Mouse (Mus musculus): ENCODE measurements around the gene Hist1h2ak. TPM values are rescaled to one million over a fixed set of nuclear protein-coding genes. Genes with fewer than 3 reads are reported as not detected.
"Not testable (repeated sequence)": the region's sequence is repeated elsewhere in the genome, so short reads cannot be mapped to it uniquely, and the experiment has no call there.

Gene Hist1h2ak
- polyA plus RNA-seq, 1 experiment from 2014 or later, result not detected

DNA sequence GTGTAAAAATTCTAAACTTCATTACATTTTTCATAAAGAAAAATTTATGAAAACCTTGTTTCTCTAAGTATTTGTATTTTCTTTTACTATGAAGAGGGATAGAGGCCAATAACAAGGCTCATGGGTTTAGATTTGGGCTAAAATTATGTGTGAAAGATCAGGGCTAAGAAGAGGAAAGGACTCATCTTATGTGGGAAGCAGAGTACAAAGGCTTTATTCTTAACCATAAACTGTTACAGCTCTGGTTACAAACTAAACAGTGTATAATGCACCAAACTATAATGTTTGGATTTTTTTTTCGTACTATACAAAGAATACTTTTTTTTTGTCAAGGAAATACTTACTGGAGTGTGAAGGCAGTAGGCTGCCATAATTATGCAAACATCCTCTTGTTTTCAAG, 2.1 kb upstream of the Hist1h2ak start:
- TF ChIP-seq CTCF (IDR thresholded peaks at IDR 0.05), result no peak
- CTCF ChIA-PET, result no interaction called here

DNA sequence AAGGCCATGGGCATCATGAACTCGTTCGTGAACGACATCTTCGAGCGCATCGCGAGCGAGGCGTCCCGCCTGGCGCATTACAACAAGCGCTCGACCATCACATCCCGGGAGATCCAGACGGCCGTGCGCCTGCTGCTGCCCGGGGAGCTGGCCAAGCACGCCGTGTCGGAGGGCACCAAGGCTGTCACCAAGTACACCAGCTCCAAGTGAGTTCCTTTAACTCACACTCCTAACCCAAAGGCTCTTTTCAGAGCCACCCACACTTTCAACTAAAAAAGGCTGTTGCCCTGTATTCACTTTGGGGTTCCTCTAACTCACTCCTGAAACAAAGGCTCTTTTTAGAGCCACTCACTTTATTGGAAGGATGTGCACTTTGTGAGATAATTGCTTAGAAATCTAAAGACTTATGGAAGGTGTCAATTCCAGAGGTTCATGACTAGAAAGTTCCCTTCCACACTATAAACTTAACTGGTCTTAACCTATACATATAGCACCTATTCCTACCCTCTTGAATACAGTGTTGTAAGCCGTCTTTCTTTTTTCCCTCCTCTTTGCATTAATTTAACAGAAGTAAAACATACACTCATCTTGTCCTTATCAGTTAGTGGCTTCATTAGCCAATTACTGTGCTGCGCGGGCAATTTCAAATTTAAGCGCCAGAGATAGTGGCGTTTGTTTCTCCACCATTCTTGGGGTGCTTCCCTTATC, 821 bp upstream of the Hist1h2ak start:
- ATAC-seq, result peak; percentile 3
- H3K27me3 ChIP-seq; in situ Hi-C loops (cut with MboI; ENCODE audit: low pct_unique_long_range_greater_than_20kb); DNase-seq (ENCODE audit: low read depth, low spot score); CTCF ChIA-PET: not testable (repeated sequence)
- POLR2A ChIA-PET, result interaction anchor here (1.2 to 2.2 kb wide), 2 partner anchors 26 to 30 kb away, joined by 4 to 8 read pairs; partner anchors contain the start of gene Hist1h1b

More for the DNA sequence above, 2.1 kb upstream of the Hist1h2ak start:
- DNase-seq (ENCODE audit: low read depth, low spot score) (no peak), ATAC-seq (no peak)
- no peaks in the 10 kb centered on the region for H3K27me3 ChIP-seq
- POLR2A ChIA-PET, result no interaction called here
- in situ Hi-C loops (cut with MboI; ENCODE audit: low pct_unique_long_range_greater_than_20kb), result no loop called here

DNA sequence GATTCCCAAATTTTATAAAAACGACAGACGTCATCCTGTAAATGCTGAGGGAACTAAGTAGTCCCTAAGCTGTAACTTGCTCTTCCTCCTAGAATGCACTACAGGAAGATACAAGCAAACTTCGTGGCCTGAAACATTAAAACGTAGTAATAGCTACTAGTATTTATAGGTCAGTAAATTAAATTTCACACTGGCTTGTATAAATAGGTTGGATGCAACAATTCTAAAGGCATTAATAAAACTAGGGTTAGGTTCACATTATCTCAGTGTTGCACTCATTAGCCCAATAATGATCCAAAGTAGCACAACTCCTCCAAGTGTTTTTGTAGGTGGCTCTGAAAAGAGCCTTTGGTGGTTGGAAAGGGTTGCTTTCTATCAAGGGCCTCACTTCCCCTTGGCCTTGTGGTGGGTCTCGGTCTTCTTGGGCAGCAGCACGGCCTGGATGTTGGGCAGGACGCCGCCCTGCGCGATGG, 540 bp downstream of the Hist1h2ak start:
- no peaks in the 10 kb centered on the region for H3K27me3 ChIP-seq
- in situ Hi-C loops (cut with MboI; ENCODE audit: low pct_unique_long_range_greater_than_20kb), result no loop called here
- DNase-seq (ENCODE audit: low read depth, low spot score) (no peak), ATAC-seq (no peak)
- POLR2A ChIA-PET, result interaction anchor here (0.6 to 2.2 kb wide), 3 partner anchors 18 to 31 kb away, joined by 4 to 8 read pairs (median 4); partner anchors contain the start of gene Hist1h1b
- TF ChIP-seq CTCF (IDR thresholded peaks at IDR 0.05), result no peak
- CTCF ChIA-PET, result interaction anchor here (1.5 kb wide), 1 partner anchor 33 kb away, joined by 5 read pairs; no protein-coding TSS in a partner anchor

DNA sequence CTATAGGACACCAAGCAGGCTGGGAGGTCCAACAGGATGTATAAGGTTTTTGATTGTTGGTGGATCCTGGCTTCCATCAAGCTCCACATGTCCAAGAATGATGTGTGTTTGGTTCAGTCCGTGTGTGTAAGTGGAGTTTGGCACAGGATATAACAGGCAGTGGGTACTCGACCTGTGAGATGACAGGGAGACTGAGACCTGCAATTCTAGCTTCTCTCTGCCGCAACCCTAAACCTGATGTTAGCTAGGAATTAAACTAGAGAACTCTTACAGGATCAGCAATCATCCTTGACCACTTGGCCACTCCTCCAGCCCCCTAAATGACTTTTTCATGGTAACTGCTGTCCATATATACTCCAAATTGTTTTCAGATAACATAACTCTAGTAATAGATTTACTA, 1.3 kb downstream of the Hist1h2ak start:
- in situ Hi-C loops (cut with MboI; ENCODE audit: low pct_unique_long_range_greater_than_20kb), result no loop called here
- no peak for ATAC-seq
- H3K27me3 ChIP-seq, result no peaks in the 10 kb centered on the region
- CTCF ChIA-PET, result interaction anchor here (0.7 to 1.5 kb wide), 2 partner anchors 12 to 32 kb away, joined by 4 to 5 read pairs; no protein-coding TSS in a partner anchor
- no peak for DNase-seq (ENCODE audit: low read depth, low spot score)
- POLR2A ChIA-PET, result interaction anchor here (0.6 to 2.2 kb wide), 2 partner anchors 28 to 290 kb away, joined by 4 to 8 read pairs; partner anchors contain the start of genes Hist1h1b and Hist1h2ag
- no peak for TF ChIP-seq CTCF (IDR thresholded peaks at IDR 0.05)

DNA sequence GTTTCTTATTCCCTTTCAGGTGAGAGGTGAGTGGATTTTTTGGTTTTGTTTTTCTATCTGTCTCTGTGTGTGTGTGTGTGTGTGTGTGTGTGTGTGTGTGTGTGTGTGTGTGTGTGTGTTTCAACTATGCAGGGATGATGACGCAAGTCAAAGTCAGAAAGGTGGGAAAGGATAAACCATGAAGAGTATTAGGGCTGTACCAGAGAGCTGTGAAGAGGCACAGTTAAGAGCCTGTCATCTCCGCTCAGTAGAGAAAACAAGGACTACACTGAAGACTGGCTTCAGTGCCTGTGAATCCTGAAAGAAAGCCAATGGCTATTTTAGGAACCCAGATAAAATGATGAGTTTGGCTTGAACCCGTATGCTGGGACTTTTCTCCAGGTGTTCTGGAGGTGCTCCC, 1.8 kb downstream of the Hist1h2ak start:
- ChIA-PET POLR2A (interaction anchor here (0.6 to 2.2 kb wide), 2 partner anchors 28 to 291 kb away, joined by 4 to 8 read pairs; partner anchors contain the start of genes Hist1h1b and Hist1h2ag), CTCF (interaction anchor here (0.7 to 1.5 kb wide), 2 partner anchors 11 to 32 kb away, joined by 4 to 5 read pairs; no protein-coding TSS in a partner anchor)
- H3K27me3 ChIP-seq, result no peaks in the 10 kb centered on the region
- ATAC-seq (no peak), DNase-seq (ENCODE audit: low read depth, low spot score) (no peak)
- no peak for TF ChIP-seq CTCF (IDR thresholded peaks at IDR 0.05)
- in situ Hi-C loops (cut with MboI; ENCODE audit: low pct_unique_long_range_greater_than_20kb), result no loop called here

DNA sequence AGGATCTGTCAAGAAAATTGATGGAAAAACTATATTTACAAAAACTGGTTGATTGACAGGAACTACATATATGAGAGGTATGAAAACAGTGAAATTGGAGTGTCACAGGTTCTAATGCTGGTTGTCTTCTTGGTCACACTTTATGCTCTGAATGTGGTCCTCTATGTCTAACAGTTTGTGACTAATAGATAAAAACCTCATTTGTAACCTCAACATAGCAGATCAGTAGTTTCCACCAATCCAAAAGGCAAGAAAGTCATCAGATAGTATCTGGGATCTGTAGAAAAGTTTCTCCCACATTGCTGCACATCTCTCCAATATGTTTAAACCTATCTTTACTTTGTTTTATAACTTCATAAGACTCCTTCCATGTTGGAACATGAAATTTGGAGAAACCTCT, 2.2 kb downstream of the Hist1h2ak start:
- in situ Hi-C loops (cut with MboI; ENCODE audit: low pct_unique_long_range_greater_than_20kb), result no loop called here
- no peak for DNase-seq (ENCODE audit: low read depth, low spot score)
- H3K27me3 ChIP-seq, result no peaks in the 10 kb centered on the region
- TF ChIP-seq CTCF (IDR thresholded peaks at IDR 0.05), result no peak
- POLR2A ChIA-PET, result no interaction called here
- CTCF ChIA-PET, result no interaction called here
- no peak for ATAC-seq

DNA sequence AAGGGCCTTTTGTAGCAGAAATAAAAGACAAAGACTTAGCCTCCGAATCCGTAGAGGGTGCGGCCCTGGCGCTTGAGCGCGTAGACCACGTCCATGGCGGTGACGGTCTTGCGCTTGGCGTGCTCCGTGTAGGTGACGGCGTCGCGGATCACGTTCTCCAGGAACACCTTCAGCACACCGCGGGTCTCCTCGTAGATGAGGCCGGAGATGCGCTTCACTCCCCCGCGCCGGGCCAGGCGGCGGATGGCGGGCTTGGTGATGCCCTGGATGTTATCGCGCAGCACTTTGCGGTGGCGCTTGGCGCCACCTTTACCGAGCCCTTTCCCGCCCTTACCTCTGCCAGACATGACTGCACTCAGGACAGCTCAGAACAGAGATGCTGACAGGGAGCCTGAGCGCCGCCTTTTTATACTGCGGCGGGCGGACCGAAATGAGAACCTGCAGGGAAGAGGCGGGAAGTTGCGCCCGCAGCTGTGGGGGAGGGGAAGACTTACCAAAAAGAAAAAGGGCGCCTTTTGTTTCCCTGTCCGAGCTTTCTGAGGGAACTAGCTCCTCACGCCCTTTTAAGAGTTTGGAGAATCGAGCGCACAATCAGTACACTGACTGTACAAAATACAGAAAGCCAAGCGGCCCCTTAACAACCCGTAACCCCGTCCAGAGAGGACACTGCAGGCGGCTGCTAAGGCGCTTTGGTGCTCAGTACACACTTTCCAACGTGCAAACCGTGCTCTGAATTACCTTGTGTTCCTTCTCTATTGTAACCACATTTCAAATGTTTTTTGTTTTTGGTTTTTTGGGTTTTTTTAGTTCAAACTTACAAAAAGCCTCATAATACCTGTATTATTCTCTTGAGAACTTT, 3.2 kb downstream of the Hist1h2ak start, which contains the start of gene Hist1h4k:
Gene Hist1h4k, minus strand, starts transcription at position 347 of the 859 bp plus-strand sequence.
- H3K27me3 ChIP-seq; in situ Hi-C loops (cut with MboI; ENCODE audit: low pct_unique_long_range_greater_than_20kb): not testable (repeated sequence)
- peak; percentile 81 for ATAC-seq
- CTCF ChIA-PET, result interaction anchor here (2.0 kb wide), 1 partner anchor 12 kb away, joined by 5 read pairs; no protein-coding TSS in a partner anchor
- POLR2A ChIA-PET, result interaction anchor here (0.7 to 2.2 kb wide), 2 partner anchors 15 kb away, joined by 3 to 5 read pairs; partner anchors contain the start of gene Hist1h4j
- DNase-seq (ENCODE audit: low read depth, low spot score), result peak; percentile 33

DNA sequence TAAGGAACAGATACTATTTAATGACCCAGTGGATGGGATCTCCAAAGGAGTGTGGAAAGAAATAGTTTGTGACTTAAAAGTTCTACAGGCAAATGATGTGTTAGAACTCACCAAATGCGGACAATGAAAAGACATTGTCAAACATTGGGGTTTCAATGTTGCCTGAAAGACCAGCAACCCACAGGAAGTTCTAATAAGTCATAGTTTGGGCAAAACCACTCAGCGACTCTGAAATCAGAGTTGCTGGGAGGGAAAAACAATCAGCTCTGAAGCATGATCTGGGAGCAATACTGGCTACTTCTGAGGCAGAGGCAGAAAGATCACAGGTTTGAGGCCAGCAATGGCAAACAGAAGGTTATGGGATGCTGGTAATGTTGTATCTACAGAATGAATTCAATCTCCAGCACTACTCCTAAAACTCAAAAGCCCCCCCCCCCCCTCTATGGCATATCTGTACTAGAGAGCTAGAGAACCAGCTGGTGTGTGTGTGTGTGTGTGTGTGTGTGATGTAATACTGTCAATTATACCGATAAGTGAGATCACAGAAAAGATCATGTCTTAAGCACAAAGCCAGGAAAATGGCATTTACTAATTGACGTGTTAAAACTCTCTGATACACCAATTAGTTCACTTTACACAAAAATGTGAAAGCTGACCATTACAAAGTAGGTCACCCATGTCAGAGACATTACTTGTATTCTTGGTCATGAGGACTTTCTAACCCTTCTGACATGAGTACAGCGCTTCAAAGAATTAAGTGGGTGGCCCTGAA, 4.1 kb downstream of the Hist1h2ak start:
- CTCF ChIA-PET, result interaction anchor here (2.0 kb wide), 1 partner anchor 11 kb away, joined by 5 read pairs; no protein-coding TSS in a partner anchor
- POLR2A ChIA-PET, result interaction anchor here (0.8 to 2.2 kb wide), 3 partner anchors 10 to 75 kb away, joined by 3 to 6 read pairs (median 5); partner anchors contain the start of gene Hist1h4j
- no peak for ATAC-seq
- TF ChIP-seq CTCF (IDR thresholded peaks at IDR 0.05), result no peak
- H3K27me3 ChIP-seq, result no peaks in the 10 kb centered on the region
- no peak for DNase-seq (ENCODE audit: low read depth, low spot score)
- in situ Hi-C loops (cut with MboI; ENCODE audit: low pct_unique_long_range_greater_than_20kb), result no loop called here

DNA sequence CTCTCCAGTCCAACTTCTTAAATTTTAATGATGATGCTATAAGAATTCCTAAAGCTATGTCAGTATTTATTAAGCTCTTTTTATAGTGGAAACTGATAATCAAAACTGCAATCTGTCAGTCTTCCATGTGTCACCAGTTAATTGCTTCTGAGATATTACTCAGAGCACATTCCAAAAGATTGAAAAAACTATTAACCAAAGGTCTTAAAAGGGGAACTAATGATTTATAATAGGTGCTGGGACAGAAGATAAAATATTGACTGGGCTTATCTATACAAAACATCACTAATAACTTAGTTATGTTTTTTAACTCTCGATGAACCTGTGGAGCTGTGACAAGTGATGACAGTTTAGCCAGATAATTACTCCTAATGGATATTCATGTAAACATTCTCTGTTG, 8.6 kb downstream of the Hist1h2ak start:
- in situ Hi-C loops (cut with MboI; ENCODE audit: low pct_unique_long_range_greater_than_20kb), result no loop called here
- no peaks in the 10 kb centered on the region for H3K27me3 ChIP-seq
- TF ChIP-seq CTCF (IDR thresholded peaks at IDR 0.05), result no peak
- ChIA-PET POLR2A (no interaction called here), CTCF (no interaction called here)
- no peak for ATAC-seq
- DNase-seq (ENCODE audit: low read depth, low spot score), result no peak

DNA sequence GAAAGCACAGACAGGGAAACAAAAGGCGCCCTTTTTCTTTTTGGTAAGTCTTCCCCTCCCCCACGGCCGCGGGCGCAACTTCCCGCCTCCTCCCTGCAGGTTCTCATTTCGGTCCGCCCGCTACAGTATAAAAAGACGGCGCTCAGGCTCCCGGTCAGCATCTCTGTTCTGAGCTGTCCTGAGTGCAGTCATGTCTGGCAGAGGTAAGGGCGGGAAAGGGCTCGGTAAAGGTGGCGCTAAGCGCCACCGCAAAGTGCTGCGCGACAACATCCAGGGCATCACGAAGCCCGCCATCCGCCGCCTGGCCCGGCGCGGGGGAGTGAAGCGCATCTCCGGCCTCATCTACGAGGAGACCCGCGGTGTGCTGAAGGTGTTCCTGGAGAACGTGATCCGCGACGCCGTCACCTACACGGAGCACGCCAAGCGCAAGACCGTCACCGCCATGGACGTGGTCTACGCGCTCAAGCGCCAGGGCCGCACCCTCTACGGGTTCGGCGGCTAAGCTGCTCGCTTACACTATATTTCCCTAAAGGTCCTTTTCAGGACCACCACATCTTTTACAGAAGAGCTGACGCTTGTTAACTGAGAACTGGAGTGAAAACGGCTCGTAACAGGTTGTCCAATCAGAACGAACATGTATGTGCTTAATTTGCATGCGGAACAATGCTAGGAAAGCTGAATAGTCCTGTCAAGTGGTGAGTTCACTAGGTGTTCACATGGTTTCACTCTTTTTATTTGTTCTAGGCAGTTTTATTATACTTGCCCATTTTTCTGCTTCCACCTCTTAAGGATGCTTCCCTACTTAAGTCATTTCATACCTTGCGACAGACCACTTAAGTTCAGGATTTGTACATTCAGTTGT, 18.5 kb downstream of the Hist1h2ak start, which contains the start of gene Hist1h4j:
Gene Hist1h4j, plus strand, starts transcription at position 159 of the 862 bp plus-strand sequence.
- peak; percentile 67 for ATAC-seq
- CTCF ChIA-PET; H3K27me3 ChIP-seq; DNase-seq (ENCODE audit: low read depth, low spot score): not testable (repeated sequence)
- in situ Hi-C loops (cut with MboI; ENCODE audit: low pct_unique_long_range_greater_than_20kb), result loop anchor here (10.0 kb wide), 1 partner anchor 300 kb away; the partner anchor contains the start of genes Hist1h2ah and Hist1h2bk
- POLR2A ChIA-PET, result interaction anchor here (0.7 to 1.7 kb wide), 2 partner anchors 14 to 15 kb away, joined by 3 to 5 read pairs; partner anchors contain the start of gene Hist1h4k

Measured in Patski (cell line).